Mouse (Mus musculus): Measurements from ENCODE around the gene Crx.
"Not testable (repeated sequence)": the region's sequence is repeated elsewhere in the genome, so short reads cannot be mapped to it uniquely, and the experiment has no call there.

Gene Crx

DNA sequence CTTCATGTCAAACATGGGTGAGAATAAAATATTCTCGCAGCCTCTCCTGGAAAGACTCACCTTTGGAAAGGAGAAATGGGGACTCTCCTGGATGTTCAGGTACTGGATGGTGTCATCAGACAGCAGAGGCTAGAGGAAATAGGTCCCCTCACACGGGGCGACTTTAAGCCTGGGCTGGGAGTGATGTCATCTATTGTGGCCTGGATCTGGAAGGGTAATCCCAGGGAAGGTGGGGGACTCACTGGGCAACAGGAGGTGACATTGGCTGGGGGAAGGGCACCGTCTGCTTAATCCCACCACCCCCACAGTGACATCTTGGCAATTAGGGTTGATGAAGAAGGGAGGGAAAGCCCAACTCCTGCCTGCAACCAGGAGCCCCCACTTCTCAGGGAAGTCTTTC, at the start of gene Crx:
Crx (minus strand) TSS at position 213 of the 400 bp plus-strand sequence.
- DNase-seq (ENCODE audit: low spot score): no peak

DNA sequence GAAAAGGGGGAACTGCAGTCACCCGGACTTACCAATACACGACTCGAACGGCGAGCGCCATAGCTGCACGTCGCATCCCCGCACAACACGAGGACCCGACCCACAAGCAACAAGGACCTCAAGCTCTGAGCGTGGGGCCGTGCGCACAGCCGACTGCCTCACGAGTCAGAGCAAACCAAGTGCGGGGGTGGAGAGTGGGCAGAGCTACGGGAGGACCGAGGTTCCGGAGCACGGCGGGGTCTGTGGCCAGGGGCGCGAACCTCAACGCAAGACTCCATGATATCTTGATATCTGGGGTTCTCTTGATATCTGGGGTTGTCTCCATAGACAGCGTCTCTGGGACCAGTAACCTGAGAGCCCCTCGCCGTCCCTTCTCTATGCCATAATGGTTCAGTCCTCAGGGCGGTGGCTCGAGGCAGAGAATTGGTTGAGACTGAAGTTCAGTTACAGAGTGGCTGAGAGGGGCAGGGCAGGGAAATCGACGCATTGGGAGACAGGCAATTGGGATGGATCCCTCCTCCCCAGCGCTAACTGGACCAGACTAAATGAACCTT, 42.5 kb upstream of the Crx start, which contains the start of gene Selenow:
Selenow (minus strand) TSS at position 183 of the 554 bp plus-strand sequence.
- peak; percentile 85 for DNase-seq (ENCODE audit: low spot score)

DNA sequence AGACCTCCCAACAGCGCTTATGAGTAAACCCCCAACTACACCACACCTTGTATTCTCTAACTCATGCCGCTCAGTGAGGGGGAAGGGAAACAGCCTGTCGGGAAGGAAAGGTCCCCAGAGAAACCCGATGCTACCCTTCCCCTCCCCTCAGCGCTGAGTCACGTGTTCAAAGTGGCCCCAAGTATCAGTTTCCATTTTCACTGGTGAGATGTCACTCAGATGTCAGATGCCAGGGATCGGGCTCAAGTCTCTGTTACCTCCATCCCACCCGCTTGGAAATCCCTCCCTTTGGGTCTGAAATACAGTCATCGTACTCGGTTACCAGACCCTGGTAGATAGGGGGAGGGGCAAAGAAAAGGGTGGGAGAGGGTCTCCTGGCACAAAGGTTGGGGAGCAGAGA, 42.0 kb upstream of the Crx start:
- peak; percentile 32 for DNase-seq (ENCODE audit: low spot score)

DNA sequence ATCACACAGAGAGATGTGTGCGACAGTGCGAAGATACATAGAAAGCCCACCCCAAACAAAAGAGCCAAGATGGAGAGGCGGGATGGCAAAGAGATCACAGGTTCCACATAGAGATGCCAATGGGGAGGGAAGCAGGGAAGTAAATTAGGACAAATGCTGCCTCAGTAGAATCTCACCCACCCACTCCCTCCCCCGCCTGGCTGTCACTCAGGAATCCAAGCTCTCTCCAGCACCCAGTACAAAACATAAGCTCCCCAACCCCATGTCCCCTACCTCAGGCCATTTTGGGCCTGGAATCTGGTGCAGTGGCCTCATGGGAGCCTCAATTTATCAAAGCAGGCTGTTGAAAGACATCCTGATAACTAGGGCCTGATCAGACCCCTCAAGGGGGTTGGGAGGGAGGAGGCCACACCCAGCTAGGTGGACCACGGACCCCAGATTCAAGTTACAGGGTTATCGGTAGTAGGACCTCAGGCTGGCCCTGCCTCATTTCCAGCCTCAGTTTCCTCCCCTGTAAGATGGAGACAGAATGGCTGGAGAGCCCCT, 41.0 kb upstream of the Crx start:
- no peak for DNase-seq (ENCODE audit: low spot score)

DNA sequence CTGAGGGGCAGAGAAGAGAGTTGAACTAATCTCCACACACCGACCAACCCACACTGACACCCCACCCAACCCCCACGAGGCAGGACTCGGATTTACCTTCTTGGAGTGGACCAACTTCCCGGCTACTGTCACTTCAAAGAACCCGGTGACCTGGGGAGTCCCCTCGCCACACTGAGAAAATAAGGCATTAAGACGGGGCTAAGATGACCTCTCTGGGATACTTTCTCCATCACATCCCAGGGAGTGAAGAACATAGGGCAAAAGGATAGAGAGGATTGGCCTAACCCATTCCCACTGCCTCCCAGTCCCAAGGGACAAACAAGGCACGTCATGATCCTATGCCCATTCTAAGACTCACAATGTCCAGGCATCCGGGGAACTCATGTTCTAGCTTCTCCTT, 40.2 kb upstream of the Crx start:
- no peak for DNase-seq (ENCODE audit: low spot score)

DNA sequence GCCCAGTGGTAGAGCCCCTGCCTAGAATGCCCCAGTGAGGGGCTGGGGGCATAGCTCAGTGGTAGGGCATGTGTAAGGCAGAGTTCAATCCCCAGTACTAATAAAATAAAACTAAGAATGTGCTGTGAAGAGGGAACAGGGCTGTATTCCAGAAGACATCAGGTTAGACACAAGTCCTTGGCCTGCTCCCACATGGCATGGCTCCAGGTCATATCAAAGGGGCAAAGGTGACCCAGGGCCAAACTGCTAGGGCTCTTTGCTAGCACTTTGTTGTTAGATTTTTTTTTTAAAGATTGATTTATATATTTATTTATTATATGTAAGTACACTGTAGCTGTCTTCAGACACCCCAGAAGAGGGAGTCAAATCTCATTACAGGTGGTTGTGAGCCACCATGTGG, 38.6 kb upstream of the Crx start:
- DNase-seq (ENCODE audit: low spot score): no peak

DNA sequence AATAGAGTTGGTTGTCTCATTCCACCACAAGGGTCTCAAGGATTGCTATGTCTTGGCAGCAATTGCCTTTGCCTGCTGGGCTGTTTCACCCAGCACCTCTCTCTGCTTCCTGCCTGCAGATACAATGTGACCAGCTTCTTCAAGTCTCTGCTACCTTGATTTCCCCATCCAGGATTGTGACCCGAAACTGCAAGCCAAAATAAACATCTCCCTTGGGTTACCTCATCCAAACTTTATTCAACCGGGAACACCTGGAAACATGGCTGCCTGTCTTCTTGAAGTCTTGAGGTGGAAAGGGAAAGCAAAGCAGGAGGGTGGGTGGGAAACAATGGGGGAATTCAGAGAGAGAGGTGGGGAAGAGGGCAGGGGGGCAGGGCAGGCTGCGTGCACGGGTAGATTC, 37.2 kb upstream of the Crx start:
- DNase-seq (ENCODE audit: low spot score): no peak

DNA sequence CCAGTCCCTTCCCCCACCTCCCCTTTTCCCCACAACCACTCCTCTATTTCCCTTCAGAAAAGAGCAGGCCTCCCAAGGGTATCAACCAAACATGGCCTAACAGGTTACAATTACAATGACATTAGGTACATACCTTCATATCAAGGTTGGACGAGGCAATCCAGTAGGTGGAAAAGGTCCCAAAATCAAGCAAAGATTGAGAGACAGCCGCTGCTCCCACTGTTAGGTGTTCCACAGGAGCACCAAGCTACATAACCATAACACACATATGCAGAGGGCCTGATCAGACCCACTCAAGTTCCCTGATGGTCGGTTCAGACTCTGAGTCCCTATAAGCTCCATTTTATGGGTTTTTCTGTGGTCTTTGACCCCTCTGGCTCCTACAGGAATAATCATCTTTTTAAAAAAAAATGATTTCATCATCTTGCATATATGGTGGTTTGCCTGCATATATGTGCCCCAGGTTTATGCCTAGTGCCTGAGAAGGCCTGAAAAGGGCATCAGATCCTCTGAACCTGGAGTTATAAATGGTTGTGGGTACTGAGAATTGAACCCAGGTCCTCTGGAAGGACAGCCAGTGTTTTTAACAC, 36.5 kb upstream of the Crx start:
- DNase-seq (ENCODE audit: low spot score): no peak

DNA sequence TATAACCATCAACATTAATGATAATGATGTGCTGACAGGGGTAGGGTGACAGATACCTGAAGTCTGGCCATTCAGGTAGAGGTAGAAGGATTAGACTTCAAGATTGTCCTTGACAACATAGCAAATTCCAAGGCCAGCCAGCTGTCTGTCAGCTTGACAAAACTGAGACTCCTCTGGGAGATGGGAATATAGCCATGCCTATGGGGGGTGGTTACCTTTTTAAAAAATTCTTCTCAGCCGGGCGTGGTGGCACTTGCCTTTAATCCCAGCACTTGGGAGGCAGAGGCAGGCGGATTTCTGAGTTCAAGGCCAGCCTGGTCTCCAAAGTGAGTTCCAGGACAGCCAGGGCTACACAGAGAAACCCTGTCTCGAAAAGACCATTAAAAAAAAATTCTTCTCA, 35.9 kb upstream of the Crx start:
- not testable (repeated sequence) for DNase-seq (ENCODE audit: low spot score)

DNA sequence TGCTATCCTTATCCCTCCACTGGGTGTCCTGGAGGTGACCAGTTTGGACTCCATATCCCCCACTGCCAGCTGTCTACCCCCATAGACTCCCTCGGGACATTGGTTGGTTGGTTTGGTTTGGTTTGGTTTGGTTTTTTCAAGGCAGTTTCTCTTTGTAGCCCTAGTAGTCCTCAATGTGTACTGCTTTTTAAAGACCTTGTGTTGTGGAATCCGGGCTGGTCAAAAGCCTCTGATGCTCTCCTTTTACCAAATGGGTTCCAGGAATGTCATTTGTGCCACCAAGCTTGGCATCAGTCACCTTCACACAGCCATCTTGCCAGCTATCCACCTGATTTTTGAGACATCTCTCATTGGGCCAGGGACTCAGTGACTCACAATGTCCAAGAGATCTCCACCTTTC, 35.0 kb upstream of the Crx start:
- DNase-seq (ENCODE audit: low spot score): no peak

DNA sequence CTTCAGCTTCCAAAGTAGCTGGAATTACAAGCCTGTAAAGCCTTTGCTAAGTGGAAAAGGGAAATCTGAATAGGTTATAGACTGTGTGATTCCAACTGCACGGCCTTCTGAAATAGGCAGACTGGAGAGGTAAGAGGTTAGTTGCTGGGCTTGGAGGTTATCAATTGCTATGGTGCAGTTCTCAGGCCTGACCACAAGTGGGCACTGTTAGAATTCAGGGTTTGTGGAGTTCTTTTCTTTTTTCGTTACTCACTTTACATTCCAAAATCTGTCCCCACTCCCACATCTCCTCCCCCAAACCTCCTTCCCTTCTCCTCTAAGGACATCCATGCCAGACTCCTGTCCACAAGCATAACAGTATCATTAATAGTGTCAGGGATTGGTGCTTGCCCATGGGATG, 34.5 kb upstream of the Crx start:
- DNase-seq (ENCODE audit: low spot score): peak; percentile 35

DNA sequence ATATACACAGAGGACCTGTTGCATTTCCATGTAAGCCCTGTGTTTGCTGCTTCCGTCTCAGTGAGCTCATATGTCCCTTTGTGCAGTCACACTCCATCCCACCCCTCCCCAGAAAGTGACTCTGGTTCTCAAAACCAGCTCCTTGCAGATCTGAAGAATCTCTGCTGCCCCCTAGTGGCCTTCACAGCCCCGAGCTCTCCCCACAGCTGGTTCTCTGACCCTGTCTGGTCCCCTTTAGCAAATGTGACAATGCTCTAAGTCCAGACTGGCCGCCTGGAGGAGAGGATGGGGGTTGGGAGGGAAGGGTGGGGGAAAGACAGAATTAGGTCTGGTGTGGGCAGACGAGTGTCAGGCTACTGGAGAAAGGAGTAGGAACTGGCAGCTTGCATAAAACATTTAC, 32.4 kb upstream of the Crx start:
- DNase-seq (ENCODE audit: low spot score): peak; percentile 59

DNA sequence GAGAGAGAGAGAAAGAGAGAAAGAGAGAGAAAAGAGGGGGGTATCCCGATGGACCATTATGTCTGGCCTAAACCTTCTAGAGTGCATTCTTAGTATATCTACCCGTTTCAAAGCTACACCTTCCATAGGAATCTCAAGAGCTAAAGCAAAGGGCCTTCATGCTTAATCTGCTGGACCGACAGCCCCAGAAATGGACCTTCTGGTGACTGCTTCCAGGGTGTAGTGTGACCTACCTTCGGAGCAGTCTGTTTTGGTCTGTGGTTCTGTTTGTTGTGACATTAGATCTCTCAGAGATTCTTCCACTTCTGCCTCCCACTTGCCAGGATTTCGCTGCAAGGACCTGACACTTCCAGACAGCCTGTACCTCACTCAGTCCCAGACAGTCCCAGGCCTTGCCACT, 30.8 kb upstream of the Crx start:
- DNase-seq (ENCODE audit: low spot score): no peak

DNA sequence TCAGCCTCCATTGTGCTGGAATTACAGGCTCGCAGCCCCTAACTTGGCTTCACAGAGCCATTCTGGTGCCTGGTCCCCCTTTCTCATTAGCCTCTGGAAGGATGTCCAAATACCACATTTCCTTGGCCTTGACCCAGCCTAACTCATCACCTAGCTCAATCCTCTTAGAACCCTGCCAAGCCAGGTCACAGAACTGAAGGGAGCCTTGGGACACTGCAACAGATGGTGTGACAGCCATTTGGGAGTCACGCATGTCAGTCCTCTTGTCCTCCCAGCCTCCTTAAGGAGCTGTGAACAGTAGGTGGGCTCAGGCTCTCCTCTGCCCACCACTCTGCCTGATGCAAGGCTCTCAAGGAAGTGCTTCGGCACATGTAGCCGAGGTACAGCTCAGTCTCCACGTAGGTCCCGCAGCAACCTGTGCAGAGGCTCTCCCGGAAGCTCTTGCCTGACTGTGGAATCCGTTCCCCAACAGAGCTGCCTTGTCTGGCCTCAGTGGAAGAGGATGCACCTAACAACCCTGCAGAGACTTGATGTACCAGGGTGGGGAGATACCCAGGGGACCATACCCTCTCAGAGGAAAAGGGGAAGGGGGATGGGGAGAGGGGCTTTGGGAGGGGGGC, 28.3 kb upstream of the Crx start:
- DNase-seq (ENCODE audit: low spot score): no peak

DNA sequence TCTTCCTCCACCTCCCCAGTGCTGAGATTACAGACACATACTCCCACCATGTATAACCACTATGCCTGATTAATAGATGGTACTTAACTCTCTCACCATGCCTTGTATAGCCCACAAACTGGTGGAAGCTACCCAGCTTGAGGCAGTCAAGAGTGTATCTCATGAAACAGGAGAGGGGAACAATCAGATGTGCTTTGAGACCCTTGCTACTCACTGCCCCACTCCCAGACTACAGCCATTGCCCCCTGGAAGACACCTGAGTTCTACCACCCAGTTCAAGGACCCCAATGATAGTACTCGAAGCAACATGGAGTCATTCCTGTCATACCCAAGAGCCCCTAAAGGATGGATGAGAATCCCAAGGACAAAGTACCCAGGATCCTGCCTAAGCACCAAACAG, 26.8 kb upstream of the Crx start:
- no peak for DNase-seq (ENCODE audit: low spot score)

DNA sequence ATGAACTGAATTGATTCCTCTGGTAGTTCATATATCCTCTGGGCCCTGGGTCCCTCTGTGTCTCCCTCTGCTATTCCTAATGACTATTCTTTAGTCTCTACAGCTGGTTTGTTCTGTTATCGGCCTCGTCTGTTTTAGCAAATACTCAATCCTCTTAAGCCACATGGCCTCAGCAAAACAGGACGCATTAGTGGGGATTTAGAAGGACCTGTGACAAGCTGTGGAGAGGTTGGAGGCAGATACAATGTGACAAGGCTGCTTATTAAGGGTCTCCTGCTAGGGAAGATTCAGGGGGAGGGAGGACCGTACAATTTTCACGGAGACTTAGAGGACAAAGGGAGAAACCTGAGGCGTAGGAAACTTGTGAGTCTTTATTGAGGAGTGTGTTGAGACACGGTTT, 26.1 kb upstream of the Crx start:
- no peak for DNase-seq (ENCODE audit: low spot score)

DNA sequence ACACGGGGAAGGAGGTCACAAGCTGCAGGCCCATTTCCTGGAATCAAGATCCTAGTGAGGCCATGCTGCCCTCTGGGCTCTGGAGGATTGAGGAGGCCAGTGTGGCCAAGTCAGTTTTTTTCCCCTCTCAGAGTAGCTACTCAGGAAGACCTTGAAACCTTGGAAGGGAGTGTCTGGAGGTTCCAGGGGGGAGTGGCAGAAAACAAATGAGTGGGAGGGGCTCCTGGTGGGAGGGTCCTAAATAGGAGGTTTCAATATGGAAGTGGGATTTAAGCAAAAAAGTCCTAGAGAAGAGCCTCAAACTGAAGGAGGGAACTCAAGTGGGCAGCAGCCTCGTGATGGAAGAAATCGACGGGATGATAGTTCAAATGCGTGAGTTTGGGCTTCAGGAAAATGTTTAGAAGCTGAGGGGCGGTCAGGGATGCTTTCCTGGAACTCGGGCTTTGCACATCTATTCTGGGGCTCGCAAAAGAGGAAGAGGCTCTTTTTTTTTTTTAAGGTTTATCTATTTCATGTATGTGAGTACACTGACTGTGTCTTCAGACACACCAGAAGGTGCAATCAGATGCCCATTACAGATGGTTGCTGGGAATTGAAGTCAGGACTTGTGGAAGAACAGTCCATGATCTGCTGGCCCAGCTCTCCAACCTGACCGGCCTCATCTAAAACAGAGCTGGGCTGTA, 21.7 kb upstream of the Crx start:
- no peak for DNase-seq (ENCODE audit: low spot score)

DNA sequence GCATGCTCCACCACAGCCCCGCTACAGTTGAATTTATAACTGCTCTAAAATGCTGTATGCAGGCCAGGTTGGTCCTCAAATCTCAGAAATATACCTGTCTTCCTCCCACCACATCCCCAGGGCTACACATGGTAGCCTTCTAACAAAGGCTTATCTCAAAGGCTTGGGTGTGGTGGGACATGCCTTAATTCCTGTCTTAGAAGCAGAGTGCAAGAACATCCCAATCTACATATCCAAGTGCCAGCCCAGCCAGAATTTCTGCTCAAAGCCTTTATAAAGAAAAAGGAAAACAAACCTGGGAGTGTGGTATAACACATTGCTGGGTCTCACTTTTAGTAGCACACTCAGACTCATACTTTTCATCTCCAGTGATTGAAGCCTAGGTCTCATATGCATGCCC, 14.5 kb upstream of the Crx start:
- DNase-seq (ENCODE audit: low spot score): no peak

DNA sequence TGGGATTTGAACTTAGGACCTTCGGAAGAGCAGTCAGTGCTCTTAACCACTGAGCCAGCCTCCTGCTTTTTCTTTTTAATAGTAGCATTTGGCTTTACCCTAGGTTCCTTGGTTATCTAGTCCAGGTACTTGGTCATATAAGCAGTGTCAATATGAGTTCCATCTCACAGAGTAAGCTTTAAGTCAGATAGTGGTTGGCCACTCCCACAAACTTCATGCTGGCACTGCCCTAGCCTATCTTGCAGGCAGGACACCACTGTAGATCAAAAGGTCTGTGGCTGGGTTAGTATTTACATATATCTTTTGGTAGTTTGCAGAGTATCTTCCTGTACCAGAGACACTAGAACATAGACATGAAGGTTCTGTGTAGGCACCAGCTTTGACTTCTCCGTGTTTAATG, 4.4 kb upstream of the Crx start:
- no peak for DNase-seq (ENCODE audit: low spot score)

DNA sequence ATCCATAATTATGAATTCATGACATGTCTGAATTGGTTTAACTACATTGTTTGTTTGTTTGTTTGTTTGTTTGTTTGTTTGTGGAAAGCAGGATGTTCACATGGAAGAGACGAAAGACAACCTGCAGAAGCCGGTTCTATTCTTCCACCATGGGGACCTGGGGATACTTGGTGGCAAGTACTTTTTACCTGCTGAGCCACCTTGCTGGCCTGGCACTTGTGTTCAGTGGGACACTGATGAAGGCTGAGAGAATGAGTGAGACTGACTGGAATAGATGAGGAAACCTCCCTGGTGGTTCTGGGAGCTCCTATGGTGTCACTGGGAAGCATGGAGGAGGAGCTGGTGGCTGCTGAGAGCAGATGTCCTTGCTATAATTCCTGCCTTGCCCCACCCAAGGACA, 2.5 kb upstream of the Crx start, which contains the start of gene Crxos:
Crxos (plus strand) TSS at position 301 of the 400 bp plus-strand sequence.
- DNase-seq (ENCODE audit: low spot score): no peak

DNA sequence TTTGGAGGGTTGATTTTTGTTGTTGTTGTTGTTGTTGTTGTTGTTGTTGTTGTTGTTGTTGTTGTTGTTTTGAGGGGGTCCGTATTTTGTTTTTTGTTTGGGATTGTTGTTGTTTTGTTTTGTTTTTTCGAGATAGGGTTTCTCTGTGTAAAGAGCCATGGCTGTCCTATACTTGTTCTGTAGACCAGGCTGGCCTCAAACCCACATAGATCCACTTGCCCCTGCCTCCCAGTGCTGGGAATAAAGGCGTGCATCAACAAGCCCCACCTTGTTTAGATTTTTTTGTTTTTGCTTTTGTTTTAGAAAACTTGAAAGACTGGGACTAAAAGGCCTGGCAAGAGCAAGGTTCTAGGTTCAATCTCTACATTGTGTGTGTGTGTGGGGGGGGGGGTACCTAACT, 2.1 kb upstream of the Crx start:
- no peak for DNase-seq (ENCODE audit: low spot score)

DNA sequence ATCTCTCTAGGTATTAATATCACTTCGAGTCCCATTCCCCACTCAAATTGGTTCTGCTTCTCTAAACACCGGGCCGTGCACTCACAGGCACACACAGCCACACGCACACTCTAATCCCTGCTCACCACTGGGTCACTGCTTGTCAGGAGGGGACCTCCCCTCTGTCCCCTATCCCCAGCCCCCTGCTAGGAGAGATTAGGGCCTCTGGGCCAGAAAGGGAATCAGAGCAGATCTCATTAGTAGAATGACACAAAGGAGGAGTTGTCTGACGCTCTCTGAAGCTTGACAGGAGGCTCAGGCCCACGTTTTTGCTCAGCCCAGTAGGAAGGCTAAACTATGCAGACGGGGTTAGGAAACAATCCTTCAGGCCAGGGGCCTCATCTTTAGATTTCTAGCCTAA, 1.6 kb upstream of the Crx start:
- DNase-seq (ENCODE audit: low spot score): no peak

DNA sequence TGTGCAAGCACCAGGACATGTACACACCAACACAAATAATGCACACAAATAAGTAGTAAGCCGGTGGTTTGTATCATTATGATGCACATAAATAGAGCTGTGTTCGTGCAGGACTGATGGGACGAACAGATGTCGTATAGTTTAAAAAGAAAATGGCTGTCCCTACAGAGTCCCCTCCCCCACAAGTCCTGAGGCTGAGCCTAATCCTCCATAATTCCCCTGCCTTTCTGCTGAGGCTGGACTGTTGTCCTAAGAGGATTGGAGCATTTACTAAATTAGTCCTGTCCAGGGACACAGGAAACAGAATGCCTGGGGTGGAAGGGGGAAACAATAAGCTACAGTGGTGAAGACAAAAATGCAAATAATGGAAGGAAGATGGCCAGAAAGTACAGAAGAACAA, 15.7 kb downstream of the Crx start:
- no peak for DNase-seq (ENCODE audit: low spot score)

Data from spleen, adult 12 weeks (tissue).